Mouse (Mus musculus): ENCODE measurements around the gene Eif2b3.

DNA sequence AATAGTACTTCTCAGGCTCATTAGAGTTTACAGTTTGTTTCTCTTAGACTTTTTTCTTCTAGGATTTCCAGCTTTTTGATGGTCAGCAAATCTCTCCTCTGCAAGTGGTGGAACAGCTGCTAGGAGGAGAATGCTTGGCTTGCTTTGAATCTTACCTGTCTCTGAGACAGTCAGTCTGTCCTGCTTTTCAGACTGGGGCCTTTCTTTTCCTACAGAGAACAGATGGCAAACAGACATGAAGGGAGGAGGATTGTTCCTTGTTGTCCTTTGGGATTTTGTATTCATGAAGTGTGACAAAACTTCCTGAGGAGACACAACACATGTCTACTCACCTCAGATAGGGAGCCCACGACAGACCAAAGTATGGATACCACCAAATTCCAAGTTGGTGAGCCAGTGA is 21.6 kb downstream of the Eif2b3 start:
- TF ChIP-seq GATA1 (IDR thresholded peaks at IDR 0.05; ENCODE audit: low read length) (no peak), TAL1 (IDR thresholded peaks at IDR 0.05; ENCODE audit: low read length) (no peak)

Data from erythroblast, embryonic 14.5 days (primary cell).